Mouse (Mus musculus): ENCODE measurements around the gene Ankfn1. TPM values are rescaled to one million over a fixed set of nuclear protein-coding genes. Genes with fewer than 3 reads are reported as not detected.

The Ankfn1 gene
- polyA plus RNA-seq (2021) = not detected

- DNase-seq (ENCODE audit: low read depth, low spot score) (no peak), ATAC-seq (no peak)
- in situ Hi-C loops (cut with MboI; ENCODE audit: low pct_unique_long_range_greater_than_20kb) = no loop called here
- peaks cover 24% of the 10 kb centered on the region for H3K27me3 ChIP-seq
- ChIA-PET POLR2A (no interaction called here), CTCF (no interaction called here)
- no peak for TF ChIP-seq CTCF (IDR thresholded peaks at IDR 0.05)
Observed at GRCm38 (mm10) chr11:89777431-89777830, at the start of gene Ankfn1. Ankfn1 (minus strand) TSS chr11:89777653.

- in situ Hi-C loops (cut with MboI; ENCODE audit: low pct_unique_long_range_greater_than_20kb) = no loop called here
- POLR2A ChIA-PET = no interaction called here
- DNase-seq (ENCODE audit: low read depth, low spot score) (no peak), ATAC-seq (no peak)
- CTCF ChIA-PET = no interaction called here
- H3K27me3 ChIP-seq = peaks cover 4% of the 10 kb centered on the region
- TF ChIP-seq CTCF (IDR thresholded peaks at IDR 0.05) = no peak
Observed at GRCm38 (mm10) chr11:89823661-89824446, 46.4 kb upstream of the Ankfn1 start.

GRCm38 (mm10) chr11:89818594-89818993 is 41.1 kb upstream of the Ankfn1 start:
- no peak for DNase-seq (ENCODE audit: low read depth, low spot score)

GRCm38 (mm10) chr11:89811403-89811802 is 34.0 kb upstream of the Ankfn1 start:
- ChIA-PET POLR2A (no interaction called here), CTCF (no interaction called here)
- ATAC-seq (no peak), DNase-seq (ENCODE audit: low read depth, low spot score) (no peak)
- peaks cover 3% of the 10 kb centered on the region for H3K27me3 ChIP-seq
- in situ Hi-C loops (cut with MboI; ENCODE audit: low pct_unique_long_range_greater_than_20kb) = no loop called here
- no peak for TF ChIP-seq CTCF (IDR thresholded peaks at IDR 0.05)

More at GRCm38 (mm10) chr11:89818594-89818993, 41.1 kb upstream of the Ankfn1 start:
- no peak for ATAC-seq
- ChIA-PET POLR2A (no interaction called here), CTCF (no interaction called here)
- TF ChIP-seq CTCF (IDR thresholded peaks at IDR 0.05) = no peak
- H3K27me3 ChIP-seq = peaks cover 4% of the 10 kb centered on the region
- in situ Hi-C loops (cut with MboI; ENCODE audit: low pct_unique_long_range_greater_than_20kb) = no loop called here

- in situ Hi-C loops (cut with MboI; ENCODE audit: low pct_unique_long_range_greater_than_20kb) = no loop called here
Observed at GRCm38 (mm10) chr11:89807998-89808397, 30.5 kb upstream of the Ankfn1 start.

GRCm38 (mm10) chr11:89804822-89805221 is 27.4 kb upstream of the Ankfn1 start:
- in situ Hi-C loops (cut with MboI; ENCODE audit: low pct_unique_long_range_greater_than_20kb) = no loop called here
- DNase-seq (ENCODE audit: low read depth, low spot score) = no peak
- no peak for TF ChIP-seq CTCF (IDR thresholded peaks at IDR 0.05)
- ChIA-PET CTCF (no interaction called here), POLR2A (no interaction called here)
- H3K27me3 ChIP-seq = peaks cover 11% of the 10 kb centered on the region
- ATAC-seq = no peak

More at GRCm38 (mm10) chr11:89807998-89808397, 30.5 kb upstream of the Ankfn1 start:
- DNase-seq (ENCODE audit: low read depth, low spot score) (no peak), ATAC-seq (no peak)
- peaks cover 6% of the 10 kb centered on the region for H3K27me3 ChIP-seq
- ChIA-PET POLR2A (no interaction called here), CTCF (no interaction called here)
- no peak for TF ChIP-seq CTCF (IDR thresholded peaks at IDR 0.05)

GRCm38 (mm10) chr11:89803974-89804373 is 26.5 kb upstream of the Ankfn1 start:
- no peak for TF ChIP-seq CTCF (IDR thresholded peaks at IDR 0.05)
- peaks cover 11% of the 10 kb centered on the region for H3K27me3 ChIP-seq
- CTCF ChIA-PET = no interaction called here
- no peak for DNase-seq (ENCODE audit: low read depth, low spot score)
- in situ Hi-C loops (cut with MboI; ENCODE audit: low pct_unique_long_range_greater_than_20kb) = no loop called here
- no peak for ATAC-seq
- POLR2A ChIA-PET = no interaction called here

- CTCF ChIA-PET = no interaction called here
- TF ChIP-seq CTCF (IDR thresholded peaks at IDR 0.05) = no peak
- peaks cover 2% of the 10 kb centered on the region for H3K27me3 ChIP-seq
- POLR2A ChIA-PET = no interaction called here
- ATAC-seq (no peak), DNase-seq (ENCODE audit: low read depth, low spot score) (no peak)
- in situ Hi-C loops (cut with MboI; ENCODE audit: low pct_unique_long_range_greater_than_20kb) = no loop called here
Observed at GRCm38 (mm10) chr11:89792709-89793108, 15.3 kb upstream of the Ankfn1 start.

GRCm38 (mm10) chr11:89776070-89776469 is 1.4 kb downstream of the Ankfn1 start:
- DNase-seq (ENCODE audit: low read depth, low spot score) (no peak), ATAC-seq (no peak)
- CTCF ChIA-PET = interaction anchor here (0.8 kb wide), 1 partner anchor 9 kb away, joined by 3 read pairs; no protein-coding TSS in a partner anchor
- POLR2A ChIA-PET = no interaction called here
- TF ChIP-seq CTCF (IDR thresholded peaks at IDR 0.05) = no peak
- H3K27me3 ChIP-seq = peaks cover 24% of the 10 kb centered on the region
- in situ Hi-C loops (cut with MboI; ENCODE audit: low pct_unique_long_range_greater_than_20kb) = no loop called here

GRCm38 (mm10) chr11:89774913-89775312 is 2.5 kb downstream of the Ankfn1 start:
- peaks cover 25% of the 10 kb centered on the region for H3K27me3 ChIP-seq
- CTCF ChIA-PET = no interaction called here
- POLR2A ChIA-PET = no interaction called here
- no peak for ATAC-seq
- no peak for DNase-seq (ENCODE audit: low read depth, low spot score)
- TF ChIP-seq CTCF (IDR thresholded peaks at IDR 0.05) = no peak
- in situ Hi-C loops (cut with MboI; ENCODE audit: low pct_unique_long_range_greater_than_20kb) = no loop called here

GRCm38 (mm10) chr11:89772941-89773340 is 4.5 kb downstream of the Ankfn1 start:
- in situ Hi-C loops (cut with MboI; ENCODE audit: low pct_unique_long_range_greater_than_20kb) = no loop called here
- DNase-seq (ENCODE audit: low read depth, low spot score) (no peak), ATAC-seq (no peak)
- POLR2A ChIA-PET = no interaction called here
- peaks cover 15% of the 10 kb centered on the region for H3K27me3 ChIP-seq
- CTCF ChIA-PET = no interaction called here
- TF ChIP-seq CTCF (IDR thresholded peaks at IDR 0.05) = no peak

- ATAC-seq (no peak), DNase-seq (ENCODE audit: low read depth, low spot score) (no peak)
- CTCF ChIA-PET = no interaction called here
- H3K27me3 ChIP-seq = peaks cover 17% of the 10 kb centered on the region
- in situ Hi-C loops (cut with MboI; ENCODE audit: low pct_unique_long_range_greater_than_20kb) = no loop called here
- POLR2A ChIA-PET = no interaction called here
- TF ChIP-seq CTCF (IDR thresholded peaks at IDR 0.05) = no peak
Observed at GRCm38 (mm10) chr11:89765770-89766148, 11.7 kb downstream of the Ankfn1 start.
